ENCODE assay signal across 8 mouse cellular contexts in genomic region chr9:122420772-122421764, GRCm38 (mm10).
A peak's percentile ranks its signal among the peaks of the same experiment; 100 is the strongest.
DNase-seq lines count a peak whose midpoint lies in the region; ATAC-seq and TF ChIP-seq lines count a peak whose summit lies in the region.

No protein-coding gene starts in this region.

- peak; percentile 87 for DNase-seq in 3T3-L1 (ENCODE audit: low read depth, low spot score)
- peak; percentile 81 for DNase-seq in adrenal gland, postnatal 25 days
- DNase-seq in heart, embryonic 10.5 days (ENCODE audit: low spot score): peak; percentile 79
- peak; percentile 67 for DNase-seq in kidney, postnatal 14 days
- DNase-seq in liver, embryonic 14.5 days (ENCODE audit: low read depth in 3 of 3, low spot score in 3 of 3): peak; percentile 22 to 33 (median 28)
- peak; percentile 81 for DNase-seq in neural tube, embryonic 11.5 days (ENCODE audit: low spot score)
- DNase-seq in stomach, postnatal 0 days (ENCODE audit: low spot score): peak; percentile 83

- no peak for ATAC-seq in embryonic facial prominence, embryonic 15.5 days (ENCODE audit: insufficient number of reproducible peaks, low FRiP score, low TSS enrichment, low read depth)
- ATAC-seq in liver, embryonic 14.5 days (ENCODE audit: insufficient read depth): no peak
- ATAC-seq in neural tube, embryonic 11.5 days (ENCODE audit: insufficient read depth, low FRiP score, low TSS enrichment): no peak
- peak; percentile 71 for ATAC-seq in stomach, postnatal 0 days (ENCODE audit: low FRiP score, low TSS enrichment)

- peak; percentile 96 for TF ChIP-seq CTCF in liver, embryonic 14.5 days (IDR thresholded peaks at IDR 0.05; ENCODE audit: low read depth)
- peak; percentile 98 for TF ChIP-seq CTCF in stomach, postnatal 0 days (IDR thresholded peaks at IDR 0.05; ENCODE audit: low read depth)

- peaks cover 7% of the 10 kb centered on the region; the same call in 1 of the 2 replicates for H3K4me1 ChIP-seq in embryonic facial prominence, embryonic 15.5 days
- H3K4me1 ChIP-seq in heart, embryonic 10.5 days: 0 out of 2 replicates have a peak, but pooled peaks cover 4% of the 10 kb centered on the region
- no peaks in the 10 kb centered on the region for H3K4me1 ChIP-seq in liver, embryonic 14.5 days (replicated peaks; ENCODE audit: control insufficient read depth in 2 of 2, insufficient read depth in 2 of 2, low read length in 1 of 2)
- no peaks in the 10 kb centered on the region for H3K4me1 ChIP-seq in neural tube, embryonic 11.5 days (ENCODE audit: control insufficient read depth, insufficient read depth, low read length)
- no peaks in the 10 kb centered on the region for H3K4me1 ChIP-seq in stomach, postnatal 0 days (replicated peaks; ENCODE audit: control insufficient read depth, insufficient read depth)

- no peak for TF ChIP-seq EP300 in liver, embryonic 14.5 days (IDR thresholded peaks at IDR 0.05; ENCODE audit: low read depth)
- TF ChIP-seq EP300 in stomach, postnatal 0 days (optimal IDR thresholded peaks at IDR 0.05): no peak

- 0 out of 2 replicates have a peak overlapping the region, but pooled peaks have one; percentile 13 for H3K4me2 ChIP-seq in embryonic facial prominence, embryonic 15.5 days (replicated peaks)
- H3K4me2 ChIP-seq in liver, embryonic 14.5 days (ENCODE audit: low read depth): no peak overlapping the region
- H3K4me2 ChIP-seq in neural tube, embryonic 11.5 days (ENCODE audit: low read depth): no peak overlapping the region
- H3K4me2 ChIP-seq in stomach, postnatal 0 days (replicated peaks; ENCODE audit: low read depth): no peak overlapping the region

- H3K4me3 ChIP-seq in embryonic facial prominence, embryonic 15.5 days (replicated peaks): no peak overlapping the region
- no peak overlapping the region for H3K4me3 ChIP-seq in heart, embryonic 10.5 days
- no peak overlapping the region for H3K4me3 ChIP-seq in liver, embryonic 14.5 days (ENCODE audit: insufficient read depth in 1 of 2, low read depth in 2 of 2, low read length in 2 of 2)
- H3K4me3 ChIP-seq in neural tube, embryonic 11.5 days (ENCODE audit: low read depth, low read length): no peak overlapping the region
- H3K4me3 ChIP-seq in stomach, postnatal 0 days (ENCODE audit: low read depth, low read length): no peak overlapping the region

- H3K36me3 ChIP-seq in embryonic facial prominence, embryonic 15.5 days: no peaks in the 10 kb centered on the region
- H3K36me3 ChIP-seq in heart, embryonic 10.5 days: no peaks in the 10 kb centered on the region
- no peaks in the 10 kb centered on the region for H3K36me3 ChIP-seq in liver, embryonic 14.5 days (replicated peaks; ENCODE audit: control insufficient read depth, insufficient read depth, low read depth)
- no peaks in the 10 kb centered on the region for H3K36me3 ChIP-seq in neural tube, embryonic 11.5 days (ENCODE audit: control insufficient read depth, insufficient read depth, low read length)
- H3K36me3 ChIP-seq in stomach, postnatal 0 days (ENCODE audit: control insufficient read depth, insufficient read depth, low read length): no peaks in the 10 kb centered on the region

- no peak overlapping the region for H3K9ac ChIP-seq in embryonic facial prominence, embryonic 15.5 days
- H3K9ac ChIP-seq in liver, embryonic 14.5 days (replicated peaks): no peak overlapping the region
- H3K9ac ChIP-seq in neural tube, embryonic 11.5 days (ENCODE audit: low read length): no peak overlapping the region
- H3K9ac ChIP-seq in stomach, postnatal 0 days (ENCODE audit: low read length): no peak overlapping the region

- H3K9me3 ChIP-seq in embryonic facial prominence, embryonic 15.5 days (replicated peaks): no peaks in the 10 kb centered on the region
- no peaks in the 10 kb centered on the region for H3K9me3 ChIP-seq in heart, embryonic 10.5 days
- no peaks in the 10 kb centered on the region for H3K9me3 ChIP-seq in liver, embryonic 14.5 days (ENCODE audit: control insufficient read depth, low read length)
- H3K9me3 ChIP-seq in neural tube, embryonic 11.5 days (ENCODE audit: control insufficient read depth, low read length): no peaks in the 10 kb centered on the region
- H3K9me3 ChIP-seq in stomach, postnatal 0 days (ENCODE audit: control insufficient read depth, low read length): no peaks in the 10 kb centered on the region

- no peak overlapping the region for H3K27ac ChIP-seq in embryonic facial prominence, embryonic 15.5 days (replicated peaks)
- H3K27ac ChIP-seq in heart, embryonic 10.5 days: no peak overlapping the region
- no peak overlapping the region for H3K27ac ChIP-seq in liver, embryonic 14.5 days
- H3K27ac ChIP-seq in neural tube, embryonic 11.5 days (ENCODE audit: low read depth, low read length): no peak overlapping the region
- 0 out of 2 replicates have a peak overlapping the region, but pooled peaks have one; percentile 26 for H3K27ac ChIP-seq in stomach, postnatal 0 days (replicated peaks)

- peaks cover 5% of the 10 kb centered on the region; the same call in 1 of the 2 replicates for H3K27me3 ChIP-seq in embryonic facial prominence, embryonic 15.5 days
- H3K27me3 ChIP-seq in heart, embryonic 10.5 days (ENCODE audit: insufficient read depth, poor library complexity, severe bottlenecking): peaks cover 25% of the 10 kb centered on the region
- H3K27me3 ChIP-seq in liver, embryonic 14.5 days (ENCODE audit: control insufficient read depth, insufficient read depth, low read length): no peaks in the 10 kb centered on the region
- no peaks in the 10 kb centered on the region for H3K27me3 ChIP-seq in neural tube, embryonic 11.5 days (ENCODE audit: control insufficient read depth, insufficient read depth, low read length)
- H3K27me3 ChIP-seq in stomach, postnatal 0 days (ENCODE audit: control insufficient read depth, insufficient read depth, low read length): no peaks in the 10 kb centered on the region

- WGBS in embryonic facial prominence, embryonic 15.5 days: 22% methylated on average over 13 of the region's 13 CpGs
- WGBS in heart, embryonic 10.5 days: 20% methylated on average over 13 of the region's 13 CpGs
- WGBS in liver, embryonic 14.5 days (ENCODE audit: insufficient replicate concordance): 15% methylated on average over 13 of the region's 13 CpGs
- WGBS in neural tube, embryonic 11.5 days: 26% methylated on average over 13 of the region's 13 CpGs
- WGBS in stomach, postnatal 0 days: 19% methylated on average over 13 of the region's 13 CpGs

Comparison
In these comparisons a context has a peak if more than half of its experiments do, and no peak if none do; other contexts are left out.
1. DNase-seq: peak in every context shown above with its lines; median percentile 87 in 3T3-L1; 83 in stomach, postnatal 0 days; 81 in adrenal gland, postnatal 25 days; 81 in neural tube, embryonic 11.5 days; 79 in heart, embryonic 10.5 days; 67 in kidney, postnatal 14 days; 28 in liver, embryonic 14.5 days.